Mouse (Mus musculus): ENCODE data around the gene Noct.

The Noct gene

DNA sequence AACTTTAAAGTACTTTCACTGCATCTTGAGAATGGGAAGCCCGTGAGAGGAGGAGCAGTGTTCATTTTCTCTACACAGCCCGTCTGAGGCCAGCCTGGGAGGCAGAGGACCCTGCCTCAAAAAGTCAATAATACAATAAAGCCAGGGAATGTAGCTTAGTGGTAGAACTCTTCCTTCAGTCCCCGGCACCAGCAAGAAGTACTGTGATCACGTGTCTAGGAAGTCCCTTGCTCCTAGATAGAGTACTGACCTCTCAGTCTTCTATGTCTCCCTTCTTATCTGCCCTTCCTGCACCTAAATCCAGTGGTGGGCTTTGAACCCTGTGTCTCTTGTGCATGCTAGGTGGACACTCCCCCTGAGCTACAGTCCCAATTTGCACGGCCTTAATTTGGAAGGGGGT, 6.6 kb downstream of the Noct start:
- DNase-seq (ENCODE audit: extremely low read depth, low read depth), result no peak

GRCm38 (mm10) chr3:51231499-51231898, 7.3 kb downstream of the Noct start:
- no peak for DNase-seq (ENCODE audit: extremely low read depth, low read depth)

GRCm38 (mm10) chr3:51232205-51232910, 8.1 kb downstream of the Noct start:
- no peak for DNase-seq (ENCODE audit: extremely low read depth, low read depth)

DNA sequence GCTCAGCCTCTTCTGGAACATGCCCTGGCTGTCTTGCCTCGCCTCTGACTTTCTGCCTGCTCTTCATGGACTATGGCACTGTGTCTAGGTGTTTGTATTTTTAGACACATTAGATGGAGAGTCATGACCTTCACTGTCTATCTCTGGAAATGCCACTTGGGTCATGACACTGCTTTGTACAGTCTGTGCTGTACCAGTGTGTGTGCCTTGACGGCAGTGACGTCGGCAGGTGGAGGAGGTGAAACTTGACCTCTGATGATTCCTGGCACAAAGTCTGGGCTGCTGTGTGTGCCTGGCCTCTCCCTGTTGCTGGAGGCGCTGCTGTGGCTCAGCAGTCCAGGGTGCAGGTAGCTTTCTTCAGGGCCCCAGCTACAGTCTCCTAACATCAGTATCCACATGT, 9.2 kb downstream of the Noct start:
- no peak for DNase-seq (ENCODE audit: extremely low read depth, low read depth)

DNA sequence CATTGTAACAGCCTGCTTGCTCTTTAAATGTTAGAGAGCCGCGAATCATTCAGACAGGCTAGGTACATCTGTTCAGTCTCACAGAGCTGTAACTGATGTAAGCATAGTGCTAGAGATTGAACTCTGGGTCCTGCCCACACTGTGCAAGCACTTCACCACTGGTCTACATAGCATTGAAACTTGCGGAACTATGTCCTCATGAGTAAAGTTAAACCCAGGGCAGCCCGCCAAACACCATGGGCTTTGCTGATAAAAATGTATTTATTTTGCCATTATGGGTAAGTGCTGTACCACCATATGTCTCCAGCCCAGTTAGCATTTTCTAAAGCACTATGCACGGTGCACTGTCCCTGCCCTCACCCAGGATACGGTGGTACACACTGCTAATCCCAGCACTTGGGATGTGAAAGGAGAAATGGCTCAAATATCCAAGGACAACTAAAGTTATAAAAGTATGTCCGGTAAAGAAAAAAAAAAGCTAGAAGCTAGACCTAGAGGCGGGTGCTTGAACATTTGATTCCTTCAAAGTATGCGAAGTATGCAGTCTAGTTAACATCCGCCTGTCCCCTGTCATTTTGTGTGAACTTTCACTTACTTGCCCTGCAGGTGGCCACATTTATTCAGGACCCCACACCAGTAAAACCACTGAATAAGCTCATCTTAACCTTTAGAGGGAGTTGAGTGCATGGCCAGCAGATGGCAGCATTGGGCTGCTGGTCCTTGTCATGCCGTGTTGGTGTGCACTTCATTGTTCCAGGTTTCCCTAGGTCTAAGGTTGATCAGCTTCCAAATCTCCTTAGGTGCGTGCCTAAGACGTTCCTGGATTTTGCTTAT, 9.9 kb downstream of the Noct start:
- DNase-seq (ENCODE audit: extremely low read depth, low read depth), result peak; percentile 85

DNA sequence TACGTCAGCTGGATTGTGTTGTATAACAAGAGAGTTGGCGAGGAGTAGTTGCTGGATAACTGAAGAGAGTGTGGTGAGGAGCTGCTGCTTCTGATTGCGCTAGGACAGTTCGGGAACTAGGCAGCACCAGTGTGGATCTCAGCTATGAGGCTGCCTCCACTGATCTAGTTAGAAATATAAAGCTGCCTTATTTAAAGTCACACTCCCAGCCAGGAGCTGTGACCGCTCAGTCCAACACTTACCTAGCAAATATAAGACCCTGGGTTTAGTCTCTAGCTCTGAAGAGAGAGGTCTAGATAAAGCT, 10.5 kb downstream of the Noct start:
- no peak for DNase-seq (ENCODE audit: extremely low read depth, low read depth)

- DNase-seq (ENCODE audit: extremely low read depth, low read depth), result no peak
Observed at GRCm38 (mm10) chr3:51238515-51238914, 14.3 kb downstream of the Noct start.

DNA sequence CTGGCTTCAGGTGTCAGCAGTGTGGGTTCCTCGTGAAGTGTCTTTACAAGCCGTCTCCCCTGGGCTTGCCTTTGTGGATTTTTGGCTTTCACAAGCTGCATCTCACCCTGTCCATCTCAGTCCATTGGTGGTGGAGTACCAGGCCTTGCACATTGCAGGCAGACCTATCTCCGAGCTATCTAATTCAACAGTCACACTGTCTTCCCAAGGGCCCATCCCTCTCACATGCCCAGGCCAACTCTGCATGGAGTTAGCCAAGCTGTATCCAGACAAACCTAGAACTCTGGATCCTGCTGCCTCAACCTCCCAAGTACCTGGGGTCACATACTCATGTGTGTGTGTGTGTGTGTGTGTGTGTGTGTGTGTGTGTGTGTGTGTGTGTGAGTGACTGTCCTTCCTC, 15.3 kb downstream of the Noct start:
- DNase-seq (ENCODE audit: extremely low read depth, low read depth), result no peak

DNA sequence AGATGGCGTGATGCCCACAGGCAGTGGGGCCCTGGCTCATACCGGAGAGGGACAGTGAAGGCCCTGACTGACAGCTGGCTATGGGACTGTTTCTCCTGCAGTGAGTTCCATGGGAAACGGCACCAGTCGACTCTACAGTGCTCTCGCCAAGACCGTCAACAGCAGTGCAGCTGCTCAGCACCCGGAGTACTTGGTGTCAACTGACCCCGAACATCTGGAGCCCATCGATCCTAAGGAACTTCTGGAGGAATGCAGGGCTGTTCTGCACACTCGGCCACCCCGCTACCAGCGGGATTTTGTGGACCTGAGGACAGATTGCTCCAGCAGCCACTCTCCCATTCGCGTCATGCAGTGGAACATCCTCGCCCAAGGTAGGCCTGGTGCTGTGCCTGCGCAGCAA, 23.5 kb downstream of the Noct start:
- DNase-seq (ENCODE audit: extremely low read depth, low read depth), result no peak

DNA sequence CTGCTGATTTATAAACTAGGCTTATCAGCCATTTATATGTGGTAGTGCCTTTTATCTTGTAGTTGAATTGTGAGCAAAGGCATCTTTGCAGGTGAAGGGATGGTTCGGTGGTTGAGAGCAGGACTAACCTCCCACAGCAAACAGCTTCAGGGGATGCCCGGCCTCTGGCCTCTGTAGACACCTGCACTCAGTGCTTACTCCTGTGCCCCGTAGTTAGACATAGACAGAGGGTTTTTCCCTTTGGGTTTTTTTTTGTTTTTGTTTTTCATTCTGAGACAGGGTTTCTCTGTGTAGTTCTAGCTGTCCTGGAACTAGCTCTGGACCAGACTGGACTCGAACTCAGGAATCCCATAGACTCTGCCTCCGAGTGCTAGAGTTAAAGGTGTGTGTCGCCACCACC, 24.4 kb downstream of the Noct start:
- DNase-seq (ENCODE audit: extremely low read depth, low read depth), result no peak

DNA sequence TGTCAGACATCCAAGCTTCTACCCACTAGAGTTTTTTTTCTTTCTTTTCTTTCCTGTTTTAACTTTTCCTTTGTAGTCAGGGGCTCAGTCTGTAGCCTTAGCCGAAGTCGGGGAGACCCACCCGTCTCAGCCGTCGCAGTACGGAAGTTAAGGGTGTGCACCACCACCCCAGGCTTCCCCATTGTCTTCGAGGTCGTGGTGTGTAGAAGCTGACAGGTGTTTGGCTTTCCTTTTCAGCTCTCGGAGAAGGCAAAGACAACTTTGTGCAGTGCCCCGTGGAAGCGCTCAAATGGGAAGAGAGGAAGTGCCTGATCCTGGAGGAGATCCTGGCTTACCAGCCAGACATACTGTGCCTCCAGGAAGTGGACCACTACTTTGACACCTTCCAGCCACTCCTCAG, 25.2 kb downstream of the Noct start:
- DNase-seq (ENCODE audit: extremely low read depth, low read depth), result no peak

DNA sequence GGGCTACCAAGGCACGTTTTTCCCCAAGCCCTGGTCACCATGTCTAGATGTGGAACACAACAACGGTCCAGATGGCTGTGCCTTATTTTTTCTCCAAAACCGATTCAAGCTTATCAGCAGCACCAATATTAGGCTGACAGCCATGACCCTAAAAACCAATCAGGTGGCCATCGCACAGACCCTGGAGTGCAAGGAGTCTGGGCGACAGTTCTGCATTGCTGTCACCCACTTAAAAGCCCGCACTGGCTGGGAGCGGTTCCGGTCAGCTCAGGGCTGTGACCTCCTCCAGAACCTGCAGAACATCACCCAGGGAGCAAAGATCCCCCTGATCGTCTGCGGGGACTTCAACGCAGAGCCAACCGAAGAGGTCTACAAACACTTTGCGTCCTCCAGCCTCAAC, 25.6 kb downstream of the Noct start:
- DNase-seq (ENCODE audit: extremely low read depth, low read depth), result no peak

GRCm38 (mm10) chr3:51251057-51251456, 26.8 kb downstream of the Noct start:
- DNase-seq (ENCODE audit: extremely low read depth, low read depth), result no peak

DNA sequence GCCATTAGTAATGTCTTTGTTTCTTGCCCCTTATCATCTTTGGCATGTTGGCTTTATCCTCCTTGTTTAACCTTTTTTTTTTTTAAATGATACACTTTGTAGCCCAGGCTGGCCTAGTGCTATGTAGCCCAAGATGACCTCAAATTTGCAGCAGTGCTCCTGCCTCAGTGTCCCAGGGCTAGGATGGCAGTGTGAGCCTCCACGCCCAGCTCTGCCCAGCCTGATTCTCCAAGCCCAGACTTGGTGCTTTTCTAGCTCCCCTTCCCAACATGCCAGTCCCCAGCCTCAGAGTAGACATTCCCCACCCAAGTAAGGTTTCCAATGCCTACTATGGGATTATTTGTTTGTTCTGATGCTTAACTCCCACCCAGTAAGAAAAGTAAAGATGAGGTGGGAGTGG, 28.0 kb downstream of the Noct start:
- DNase-seq (ENCODE audit: extremely low read depth, low read depth), result no peak

GRCm38 (mm10) chr3:51252689-51253402, 28.6 kb downstream of the Noct start:
- DNase-seq (ENCODE audit: extremely low read depth, low read depth), result no peak

DNA sequence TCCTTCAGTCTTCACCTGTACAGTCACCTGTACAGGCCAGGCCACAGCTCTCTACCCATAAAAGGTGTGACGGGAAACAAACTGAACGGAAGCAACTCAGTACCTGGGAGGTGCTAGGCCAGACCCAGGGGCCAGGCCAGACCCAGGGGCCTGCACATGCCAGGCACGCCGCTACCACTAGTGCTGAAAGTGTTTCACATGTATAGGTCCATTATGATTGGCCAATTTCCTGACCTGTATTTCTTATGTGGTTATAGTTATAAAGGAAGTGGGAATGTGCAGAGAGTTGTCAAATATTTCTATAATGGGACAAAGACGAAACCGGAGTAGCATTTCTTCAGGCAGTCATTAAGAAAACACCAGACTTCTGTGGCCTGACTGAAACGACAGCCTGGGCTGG, 30.5 kb downstream of the Noct start:
- no peak for DNase-seq (ENCODE audit: extremely low read depth, low read depth)

GRCm38 (mm10) chr3:51256450-51256849, 32.2 kb downstream of the Noct start:
- DNase-seq (ENCODE audit: extremely low read depth, low read depth), result no peak

DNA sequence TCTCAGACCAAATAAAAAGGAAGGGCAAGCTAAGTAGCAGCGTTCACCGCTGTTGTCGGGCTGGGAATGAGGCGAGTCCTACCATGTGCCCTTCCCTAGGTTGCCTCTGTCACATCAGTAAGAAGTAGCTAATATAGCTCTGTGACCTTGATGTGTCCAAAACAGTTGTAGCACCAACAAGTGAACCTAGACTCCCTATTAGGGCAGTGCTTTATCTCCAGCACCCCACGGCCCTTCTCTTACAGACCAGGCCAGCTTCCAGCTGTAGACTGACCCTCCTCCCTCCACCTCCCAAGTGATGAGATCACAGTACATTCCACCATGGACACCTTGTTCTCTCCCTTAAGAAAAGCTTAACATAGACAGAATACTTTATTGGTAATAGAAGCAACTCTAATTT, 33.8 kb downstream of the Noct start:
- no peak for DNase-seq (ENCODE audit: extremely low read depth, low read depth)

GRCm38 (mm10) chr3:51262942-51263341, 38.7 kb downstream of the Noct start:
- DNase-seq (ENCODE audit: extremely low read depth, low read depth), result no peak

DNA sequence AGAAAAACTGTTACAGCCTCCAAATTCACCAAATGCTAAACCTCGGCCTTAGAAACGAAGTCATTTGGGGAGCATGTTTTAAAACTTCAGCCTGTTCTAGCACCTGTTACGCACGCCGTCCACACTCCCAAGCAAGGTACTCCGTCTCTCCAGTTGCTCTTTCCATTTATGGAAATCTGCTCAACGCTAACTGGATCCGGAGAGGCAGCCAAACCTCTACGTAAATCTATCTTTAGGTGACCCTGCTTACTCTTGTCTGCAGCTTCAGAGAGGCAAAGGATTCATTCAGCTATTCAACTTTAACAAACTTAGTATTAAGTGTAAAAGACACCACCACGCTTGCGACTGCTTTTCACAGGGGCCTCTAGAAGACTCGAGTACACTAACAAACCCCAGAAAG, 44.2 kb downstream of the Noct start:
- no peak for DNase-seq (ENCODE audit: extremely low read depth, low read depth)

DNA sequence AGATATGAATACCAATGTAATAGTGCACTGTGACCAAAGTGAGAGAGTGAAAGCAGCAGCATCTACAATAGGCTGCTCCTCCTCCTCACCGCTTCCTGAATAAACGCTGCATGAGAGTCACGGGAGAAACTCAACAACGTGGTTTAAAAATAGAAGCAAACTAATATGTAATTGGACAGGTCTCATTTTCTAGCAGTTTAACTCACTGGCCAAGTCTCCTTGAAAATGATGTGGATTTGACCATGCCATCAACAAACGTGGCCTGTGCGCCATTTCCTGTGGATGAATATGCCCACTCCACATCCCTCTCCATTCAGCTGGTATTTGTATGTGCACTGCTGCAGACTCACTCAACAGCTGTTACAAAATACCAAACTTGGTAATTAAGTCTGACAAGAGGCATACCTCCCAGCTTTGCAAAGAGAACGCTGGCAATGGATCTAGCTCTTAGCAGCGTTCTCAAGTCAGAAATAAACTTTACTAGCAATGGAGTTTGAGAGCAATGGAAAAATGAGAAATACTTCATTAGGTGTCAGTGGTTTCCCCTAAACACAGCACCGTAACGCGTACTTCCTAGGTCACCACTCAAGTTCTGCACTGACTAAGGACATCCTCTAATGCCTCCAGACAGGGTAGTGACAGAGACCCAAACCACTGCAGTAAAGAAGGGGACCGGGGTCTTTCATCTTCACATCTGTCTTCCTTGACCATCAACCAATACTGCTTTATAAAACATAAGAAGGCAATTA, 46.0 kb downstream of the Noct start:
- DNase-seq (ENCODE audit: extremely low read depth, low read depth), result no peak

DNA sequence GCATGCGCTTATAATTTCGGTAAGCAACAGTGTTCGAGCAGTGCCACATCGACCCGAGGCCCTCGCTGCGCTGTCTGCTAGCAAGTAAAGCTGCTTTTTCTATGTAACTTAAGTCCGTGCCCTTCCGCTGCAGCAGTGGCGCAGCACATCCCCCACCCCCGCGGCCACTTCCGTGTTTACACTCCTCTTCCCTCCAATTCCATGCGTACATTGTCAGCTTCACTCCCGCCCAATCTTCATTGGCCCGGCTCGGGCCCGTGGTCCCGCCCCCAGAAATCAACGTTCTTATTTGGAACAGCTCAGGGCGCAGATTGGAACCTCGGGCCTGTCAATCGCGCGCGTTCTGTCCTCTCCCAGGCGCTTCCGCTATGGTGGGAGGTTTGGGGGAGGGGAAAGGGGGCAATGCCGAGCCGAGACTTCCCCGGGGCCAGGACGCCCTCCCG, 51.7 kb downstream of the Noct start:
- peak; percentile 99 for DNase-seq (ENCODE audit: extremely low read depth, low read depth)
